Mouse (Mus musculus) forebrain, embryonic 14.5 days (tissue): ENCODE measurements at regions not wholly inside any gene's neighbourhood (a gene's known extent, or its start where the extent isn't known, plus 50 kb on each side); places are given as distances from the start of the nearest gene placed in this dataset.

ENCODE experiments used
- ATAC-seq: fragments of 200-750 bp; cut with Nextera tagmentation; 2 replicates; pipeline ENCODE4 v1.8.0; 2017; ENCODE audit warnings: mild to moderate bottlenecking, moderate library complexity
- DNase-seq: peaks from one replicate; pipeline ENCODE4 v3.0.0-alpha.2; 2015; ENCODE audit warnings: low spot score
- H3K27ac ChIP-seq: fragments of 300-500 bp; sonication (generic); 2 replicates; pipeline ENCODE4 v1.5.1; 2014; ENCODE audit warnings: low read depth, mild to moderate bottlenecking, control low read depth, low read length, moderate library complexity
- H3K27me3 ChIP-seq: fragments of 300-500 bp; sonication (generic); replicated peaks from 2 replicates; pipeline ENCODE4 v1.6.1; 2014; ENCODE audit warnings: low read length, control low read depth, mixed read lengths; ENCODE audit not compliant: control insufficient read depth, insufficient read depth
- H3K36me3 ChIP-seq: fragments of 300-500 bp; sonication (generic); 2 replicates; pipeline ENCODE4 v1.6.1; 2014; ENCODE audit warnings: low read length, control low read depth; ENCODE audit not compliant: control insufficient read depth, insufficient read depth
- H3K4me1 ChIP-seq: fragments of 300-500 bp; sonication (generic); 2 replicates; pipeline ENCODE4 v1.6.1; 2014; ENCODE audit warnings: antibody characterized with exemption, low read length, control low read depth; ENCODE audit not compliant: control insufficient read depth, insufficient read depth
- H3K4me2 ChIP-seq: fragments of 300-500 bp; sonication (generic); 2 replicates; pipeline ENCODE4 v1.6.1; 2014; ENCODE audit warnings: mild to moderate bottlenecking, control low read depth, low read length
- H3K4me3 ChIP-seq: fragments of 300-500 bp; sonication (generic); 2 replicates; pipeline ENCODE4 v1.5.1; 2014; ENCODE audit warnings: low read depth, low read length, control low read depth
- H3K9ac ChIP-seq: fragments of 300-500 bp; sonication (generic); 2 replicates; pipeline ENCODE4 v1.6.1; 2014; ENCODE audit warnings: mild to moderate bottlenecking, low read length, control low read depth, moderate library complexity
- H3K9me3 ChIP-seq: fragments of 300-500 bp; sonication (generic); replicated peaks from 2 replicates; pipeline ENCODE4 v1.6.1; 2016; ENCODE audit warnings: low read length, control low read depth, mixed read lengths; ENCODE audit not compliant: control insufficient read depth
- WGBS: fragments of 180-500 bp; shearing (Covaris S2); extraction: QIAGEN DNeasy Blood & Tissue Kit; methylation state at CpG from one replicate; pipeline ENCODE4 v1.1.7; 2014; 5-methylcytosine and 5-hydroxymethylcytosine counted together

GRCm38 (mm10) chr15:67598426-67598825 is 1097.7 kb upstream of the Lrrc6 start:
- DNase-seq (no peak), ATAC-seq (no peak)
- no peaks in the 10 kb centered on the region for H3K9me3 ChIP-seq
- WGBS: 84% methylated on average over 4 of the region's 4 CpGs
- H3K27ac ChIP-seq: no peak overlapping the region
- no peak overlapping the region for H3K4me2 ChIP-seq
- H3K36me3 ChIP-seq: no peaks in the 10 kb centered on the region
- no peaks in the 10 kb centered on the region for H3K4me1 ChIP-seq
- H3K27me3 ChIP-seq: no peaks in the 10 kb centered on the region
- no peak overlapping the region for H3K9ac ChIP-seq
- no peak overlapping the region for H3K4me3 ChIP-seq

DNA sequence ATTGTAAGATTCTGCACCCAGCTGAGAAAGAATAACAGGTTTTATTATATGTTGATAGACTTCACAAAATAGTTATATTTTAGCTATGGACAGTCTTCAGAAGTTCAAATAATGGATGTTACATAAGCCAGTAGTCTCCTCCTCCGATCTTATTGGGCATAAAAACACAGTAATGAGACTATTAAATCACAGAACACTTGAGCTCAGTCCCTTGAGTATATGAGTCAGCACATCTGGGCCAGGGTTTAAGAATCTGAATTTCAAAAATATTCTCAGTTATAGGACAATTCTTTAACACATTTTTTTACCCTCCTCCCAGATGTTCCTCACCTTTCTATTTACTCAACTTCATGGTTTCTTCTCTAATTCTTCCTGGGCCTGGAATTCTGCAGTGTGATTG is 1075.9 kb upstream of the Lrrc6 start:
- no peak overlapping the region for H3K4me2 ChIP-seq
- DNase-seq (no peak), ATAC-seq (no peak)
- no peaks in the 10 kb centered on the region for H3K4me1 ChIP-seq
- no peak overlapping the region for H3K4me3 ChIP-seq
- no peaks in the 10 kb centered on the region for H3K9me3 ChIP-seq
- H3K9ac ChIP-seq: no peak overlapping the region
- H3K27me3 ChIP-seq: no peaks in the 10 kb centered on the region
- WGBS: 79% methylated on average over 1 of the region's 1 CpGs
- H3K36me3 ChIP-seq: no peaks in the 10 kb centered on the region
- H3K27ac ChIP-seq: no peak overlapping the region

DNA sequence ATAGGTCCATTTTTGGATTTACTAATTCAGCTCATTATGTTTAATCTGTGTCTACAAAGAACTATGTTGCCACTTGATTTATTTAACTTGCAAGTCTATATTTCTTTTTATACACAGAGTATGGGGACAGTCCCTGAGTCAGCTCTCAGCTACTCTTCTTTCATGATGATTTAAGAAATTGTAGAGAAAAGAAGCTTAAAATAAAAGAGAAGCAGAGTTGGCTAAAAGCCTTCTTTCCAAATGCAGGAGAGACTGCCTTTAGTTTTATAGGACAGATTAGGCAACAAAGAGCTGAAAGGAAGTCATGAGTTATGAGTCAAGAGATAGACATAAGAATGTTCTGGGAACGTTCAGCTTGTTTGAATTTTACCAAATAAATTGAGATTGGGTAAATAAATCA is 1070.9 kb upstream of the Lrrc6 start:
- WGBS: 71% methylated on average over 1 of the region's 1 CpGs
- Histone ChIP-seq H3K27ac (no peak overlapping the region), H3K4me1 (no peaks in the 10 kb centered on the region), H3K36me3 (no peaks in the 10 kb centered on the region), H3K4me3 (no peak overlapping the region), H3K4me2 (no peak overlapping the region), H3K9ac (no peak overlapping the region), H3K9me3 (no peaks in the 10 kb centered on the region), H3K27me3 (no peaks in the 10 kb centered on the region)
- no peak for ATAC-seq
- no peak for DNase-seq

- no peak overlapping the region for H3K4me2 ChIP-seq
- WGBS: 88% methylated on average over 1 of the region's 1 CpGs
- no peaks in the 10 kb centered on the region for H3K27me3 ChIP-seq
- no peaks in the 10 kb centered on the region for H3K9me3 ChIP-seq
- ATAC-seq (no peak), DNase-seq (no peak)
- no peak overlapping the region for H3K4me3 ChIP-seq
- H3K4me1 ChIP-seq: no peaks in the 10 kb centered on the region
- no peaks in the 10 kb centered on the region for H3K36me3 ChIP-seq
- no peak overlapping the region for H3K27ac ChIP-seq
- no peak overlapping the region for H3K9ac ChIP-seq
Observed at GRCm38 (mm10) chr15:67557304-67557703, 1056.6 kb upstream of the Lrrc6 start.

DNA sequence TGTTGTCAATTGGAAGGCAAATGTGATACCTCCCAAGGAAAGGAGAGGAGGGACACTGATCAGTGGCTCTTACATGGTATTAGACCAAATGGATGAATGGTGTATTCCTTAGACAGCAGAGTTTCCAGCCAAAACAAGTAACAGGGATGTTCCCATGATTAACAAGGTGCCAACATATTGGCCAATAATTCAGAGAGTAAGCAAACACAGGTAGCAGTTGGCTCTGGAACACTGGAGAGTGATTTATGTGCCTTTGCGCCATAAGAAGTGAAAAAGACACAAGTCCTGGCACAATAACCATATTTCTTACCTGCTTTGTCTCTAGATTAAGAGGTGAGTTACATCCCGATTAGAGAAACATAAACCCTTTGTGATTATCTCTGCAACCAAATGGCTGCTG is 1051.2 kb upstream of the Lrrc6 start:
- Histone ChIP-seq H3K9ac (no peak overlapping the region), H3K27ac (no peak overlapping the region), H3K4me2 (no peak overlapping the region), H3K4me3 (no peak overlapping the region), H3K9me3 (no peaks in the 10 kb centered on the region), H3K27me3 (no peaks in the 10 kb centered on the region), H3K36me3 (no peaks in the 10 kb centered on the region), H3K4me1 (no peaks in the 10 kb centered on the region)
- no peak for ATAC-seq
- DNase-seq: no peak
- WGBS: 75% methylated on average over 2 of the region's 2 CpGs

GRCm38 (mm10) chr15:67546896-67547400 is 1046.2 kb upstream of the Lrrc6 start:
- H3K36me3 ChIP-seq: no peaks in the 10 kb centered on the region
- H3K4me3 ChIP-seq: no peak overlapping the region
- no peak overlapping the region for H3K4me2 ChIP-seq
- no peaks in the 10 kb centered on the region for H3K9me3 ChIP-seq
- ATAC-seq: no peak
- H3K27ac ChIP-seq: no peak overlapping the region
- H3K27me3 ChIP-seq: no peaks in the 10 kb centered on the region
- H3K4me1 ChIP-seq: no peaks in the 10 kb centered on the region
- WGBS: 78% methylated on average over 1 of the region's 1 CpGs
- H3K9ac ChIP-seq: no peak overlapping the region
- DNase-seq: no peak

DNA sequence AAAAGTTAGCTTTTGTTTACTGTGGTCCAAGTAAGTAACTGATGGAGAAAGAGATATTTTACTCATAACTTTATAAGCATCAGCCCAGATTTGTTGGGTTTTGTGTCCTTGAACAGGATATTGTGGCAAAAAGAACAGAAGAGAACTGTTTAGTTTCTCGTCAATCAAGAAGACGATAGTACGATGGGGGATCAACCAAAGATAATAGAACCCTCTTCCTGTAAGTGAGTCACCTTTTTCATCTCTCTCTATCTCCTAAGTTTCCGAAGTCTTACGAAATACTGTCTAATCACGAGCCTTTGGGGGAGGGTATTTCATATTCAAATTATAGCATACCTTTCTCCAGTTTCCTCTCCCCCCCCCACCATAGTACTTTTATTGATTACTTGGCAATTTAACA is 1045.0 kb upstream of the Lrrc6 start:
- DNase-seq: no peak
- Histone ChIP-seq H3K4me1 (no peaks in the 10 kb centered on the region), H3K4me2 (no peak overlapping the region), H3K27me3 (no peaks in the 10 kb centered on the region), H3K36me3 (no peaks in the 10 kb centered on the region), H3K9ac (no peak overlapping the region), H3K9me3 (no peaks in the 10 kb centered on the region), H3K4me3 (no peak overlapping the region), H3K27ac (no peak overlapping the region)
- ATAC-seq: no peak
- WGBS: 93% methylated on average over 6 of the region's 6 CpGs

GRCm38 (mm10) chr15:67513722-67514121 is 1013.0 kb upstream of the Lrrc6 start:
- Histone ChIP-seq H3K9ac (no peak overlapping the region), H3K27ac (no peak overlapping the region), H3K4me2 (no peak overlapping the region), H3K4me3 (no peak overlapping the region), H3K27me3 (no peaks in the 10 kb centered on the region), H3K36me3 (no peaks in the 10 kb centered on the region), H3K4me1 (no peaks in the 10 kb centered on the region), H3K9me3 (no peaks in the 10 kb centered on the region)
- DNase-seq (no peak), ATAC-seq (no peak)

DNA sequence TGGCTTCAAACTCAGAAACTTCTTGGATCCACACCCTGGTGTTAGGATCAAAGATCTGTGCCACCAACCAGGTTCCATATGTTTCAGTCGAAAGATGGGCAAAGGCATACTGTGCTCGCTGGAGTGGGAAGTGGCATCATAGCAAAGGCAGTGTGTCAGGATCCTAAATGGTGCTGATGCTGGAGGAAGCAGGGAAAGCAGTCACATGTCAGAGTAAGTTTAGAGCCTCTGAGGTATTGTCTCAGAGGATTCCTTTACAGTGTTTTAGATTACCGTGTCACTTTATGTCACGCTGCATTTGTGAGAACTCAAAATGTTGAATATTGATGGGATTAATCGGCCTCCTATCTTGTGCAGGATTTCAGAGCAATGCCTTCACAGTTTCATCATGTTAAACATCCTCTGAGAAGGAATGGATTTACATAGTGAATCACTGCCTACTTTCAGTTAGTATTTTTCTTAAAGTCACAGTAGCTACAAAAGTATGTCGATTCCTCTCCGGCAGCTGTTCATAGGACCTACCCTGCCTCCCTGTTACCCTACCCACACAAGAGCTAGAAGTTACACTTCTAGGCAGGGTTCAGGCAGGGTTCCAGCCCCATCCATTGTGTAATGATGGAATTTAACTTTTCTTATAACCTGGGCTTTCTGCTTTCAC is 994.4 kb upstream of the Lrrc6 start:
- 87% methylated on average over 7 of the region's 7 CpGs for WGBS
- Histone ChIP-seq H3K9ac (no peak overlapping the region), H3K4me2 (no peak overlapping the region), H3K36me3 (no peaks in the 10 kb centered on the region), H3K4me1 (no peaks in the 10 kb centered on the region), H3K27me3 (no peaks in the 10 kb centered on the region), H3K4me3 (no peak overlapping the region), H3K9me3 (no peaks in the 10 kb centered on the region; the same call in 1 of the 2 replicates), H3K27ac (no peak overlapping the region)
- peak; percentile 19 for DNase-seq
- ATAC-seq: no peak
